Mouse (Mus musculus) urinary bladder, adult 18-20 months (tissue): ENCODE measurements around the gene C2cd2.
"Not testable (repeated sequence)": the region's sequence is repeated elsewhere in the genome, so short reads cannot be mapped to it uniquely, and the experiment has no call there.

Source experiments
- DNase-seq, 2 experiments: peaks; one replicate each; pipeline ENCODE4 v3.0.0; 2022; ENCODE audit warnings: low spot score in 2 of 2, mixed read lengths in 2 of 2

The C2cd2 gene

DNA sequence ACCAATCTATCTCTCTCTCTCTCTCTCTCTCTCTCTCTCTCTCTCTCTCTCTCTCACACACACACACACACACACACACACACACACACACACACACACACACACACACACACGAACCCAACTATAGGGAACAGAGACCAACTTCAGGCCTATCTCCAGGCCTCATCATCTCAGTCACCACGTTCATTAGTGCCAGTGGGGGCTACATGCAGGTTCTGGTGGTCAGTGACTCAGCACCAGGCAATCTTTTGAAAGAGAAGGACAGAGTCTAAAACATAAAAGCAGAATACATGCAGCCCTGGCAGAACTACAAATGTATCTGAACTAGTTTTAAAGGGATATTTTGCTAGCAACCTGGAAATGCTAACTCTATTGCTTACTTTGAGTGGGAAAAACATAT is 15.4 kb downstream of the C2cd2 start:
- DNase-seq = not testable (repeated sequence)

DNA sequence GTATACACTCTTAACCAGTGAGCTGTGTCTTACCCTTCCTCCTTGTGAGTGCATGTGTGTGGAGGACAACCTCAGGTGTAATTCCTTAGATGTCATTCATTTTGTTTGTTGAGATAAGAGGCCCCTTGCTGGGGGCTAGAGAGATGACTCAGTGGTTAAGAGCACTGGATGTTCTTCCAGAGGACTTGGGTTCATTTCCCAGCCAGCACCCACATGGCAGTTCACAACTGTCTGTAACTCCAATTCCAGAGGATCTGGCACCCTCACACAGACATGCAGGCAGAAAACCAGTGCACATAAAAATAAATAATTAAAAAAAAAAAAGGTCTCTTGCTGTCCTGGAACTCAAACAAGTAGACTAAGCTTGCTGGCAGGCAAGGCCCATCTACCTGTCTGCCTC is 20.6 kb downstream of the C2cd2 start:
- no peak for DNase-seq

DNA sequence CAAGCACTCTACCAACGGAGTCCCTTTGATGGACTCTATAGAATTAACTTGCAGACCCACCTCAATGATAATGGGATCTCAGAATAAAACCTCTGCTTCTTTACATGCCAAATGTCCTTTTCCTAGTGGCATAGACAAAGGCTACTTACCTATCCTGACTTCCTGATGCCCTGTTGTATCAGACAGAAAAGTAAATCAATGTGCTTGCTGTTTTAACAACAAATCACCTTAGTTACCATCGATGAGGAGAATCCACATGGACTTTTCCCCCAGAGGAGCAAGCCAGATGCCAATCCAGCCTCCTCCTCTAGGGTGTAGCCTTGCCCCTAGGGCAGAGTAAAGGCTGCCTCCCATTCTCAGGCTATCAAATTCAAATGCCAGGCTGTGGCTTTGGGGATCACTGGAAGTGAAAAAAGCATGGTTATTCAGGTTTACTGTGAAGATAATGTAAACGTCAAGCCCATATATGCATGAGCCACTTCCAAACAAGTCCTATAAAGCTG is 21.9 kb downstream of the C2cd2 start:
- no peak for DNase-seq

DNA sequence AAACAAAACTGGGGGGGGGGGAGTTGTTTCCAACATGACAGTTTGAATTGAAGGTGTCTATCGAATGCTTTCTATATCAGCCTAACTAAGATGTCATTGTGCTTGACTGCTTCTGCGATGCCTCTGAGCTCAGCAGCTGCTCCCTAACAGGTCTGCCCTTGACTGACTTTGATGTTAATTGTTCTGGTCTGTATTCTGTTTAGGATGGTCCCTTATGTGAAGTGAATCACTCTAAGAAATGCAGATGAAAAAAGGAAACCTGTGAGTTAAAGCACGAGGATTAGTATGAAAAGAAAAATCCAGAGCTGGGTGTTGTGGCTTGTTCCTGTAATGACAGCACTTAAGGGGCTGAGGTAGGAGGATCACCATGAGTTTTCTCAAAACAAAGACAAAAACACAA is 26.6 kb downstream of the C2cd2 start:
- DNase-seq = no peak

DNA sequence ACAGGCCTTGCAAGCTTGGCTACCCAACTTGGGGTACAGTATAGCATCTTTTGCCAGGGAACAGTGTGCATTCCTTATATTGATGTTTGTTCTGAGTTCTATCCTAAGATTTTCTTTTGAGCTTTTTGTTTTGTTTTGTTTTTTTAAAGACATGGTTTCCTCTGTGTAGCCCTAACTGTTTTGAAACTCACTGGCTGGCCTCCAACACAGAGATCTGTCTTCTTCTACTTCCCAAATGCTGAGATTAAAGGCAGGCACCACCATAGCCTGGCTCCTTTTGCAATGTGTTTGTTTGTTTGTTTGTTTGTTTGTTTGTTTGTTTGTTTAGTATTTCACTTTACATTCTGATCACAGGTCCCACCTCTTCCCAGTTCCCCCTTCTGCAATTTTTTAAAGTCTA is 32.2 kb downstream of the C2cd2 start:
- peak in 1 of 2 experiments; percentile 13 for DNase-seq

DNA sequence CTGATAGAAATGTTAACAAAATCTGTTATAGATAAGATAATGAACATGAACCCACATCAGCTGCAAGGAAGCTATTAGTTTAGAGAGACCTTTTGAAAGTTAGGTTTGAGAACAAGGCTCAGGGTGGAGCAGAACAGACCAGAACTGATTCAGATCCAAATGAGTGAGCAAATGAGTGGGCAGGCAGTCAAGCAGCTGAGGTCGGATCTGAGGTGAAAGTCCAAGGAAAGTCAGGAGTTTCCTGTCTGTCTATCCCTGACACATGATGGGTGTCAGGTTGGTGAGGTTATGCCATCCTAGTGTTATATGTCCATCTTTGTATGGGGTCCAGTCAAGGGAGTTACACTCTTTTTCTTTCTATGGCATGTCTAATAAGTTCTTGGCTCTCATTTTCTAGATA is 32.9 kb downstream of the C2cd2 start:
- DNase-seq = peak in 1 of 2 experiments; percentile 37

DNA sequence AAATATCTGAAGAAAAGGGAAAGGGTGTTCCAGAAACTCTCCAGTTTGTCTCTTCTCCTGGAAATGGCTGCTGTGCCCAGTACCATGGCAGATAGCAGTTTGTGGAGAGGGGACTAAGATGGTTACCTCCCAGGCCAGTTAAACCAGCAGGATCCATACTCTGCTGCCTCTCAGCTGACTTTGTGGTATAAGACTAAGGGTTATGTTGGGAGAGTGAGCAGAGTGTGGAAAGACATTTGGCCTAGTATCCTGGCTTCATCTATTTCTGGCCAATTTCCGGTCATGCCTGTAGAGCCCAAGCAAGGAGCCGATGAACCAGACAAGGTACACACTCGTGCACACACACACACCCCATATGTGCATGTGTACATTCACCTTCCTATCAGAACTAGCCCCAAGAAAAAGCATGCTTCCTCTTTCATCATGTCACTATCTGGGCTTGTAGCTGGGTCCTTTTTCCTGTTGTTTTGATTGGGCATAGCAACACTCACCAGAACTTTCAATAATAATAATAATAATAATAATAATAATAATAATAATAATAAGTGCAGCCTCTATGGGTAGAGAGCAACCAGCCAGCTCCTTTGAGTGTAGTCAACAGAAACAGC is 35.0 kb downstream of the C2cd2 start:
- DNase-seq = no peak

DNA sequence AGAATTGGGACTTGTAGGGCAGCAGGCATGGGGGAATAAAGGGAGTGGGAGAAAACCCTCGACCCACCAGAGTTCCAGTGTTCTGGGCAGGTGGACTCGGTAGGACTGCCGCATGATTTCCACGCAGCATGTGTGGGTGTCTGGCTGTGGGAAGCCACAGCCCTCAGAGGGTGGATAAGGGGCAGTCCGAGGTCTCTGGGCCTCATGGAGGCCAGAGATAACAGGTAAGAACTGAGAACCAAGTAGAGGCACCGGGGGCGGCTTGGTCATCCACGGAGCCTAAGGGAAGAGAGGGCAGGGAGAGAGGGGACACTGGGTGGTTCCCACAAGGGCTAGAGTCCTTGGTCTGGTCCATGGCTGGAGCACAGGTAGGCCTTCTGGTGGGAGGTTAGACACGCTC is 36.0 kb downstream of the C2cd2 start:
- no peak for DNase-seq

DNA sequence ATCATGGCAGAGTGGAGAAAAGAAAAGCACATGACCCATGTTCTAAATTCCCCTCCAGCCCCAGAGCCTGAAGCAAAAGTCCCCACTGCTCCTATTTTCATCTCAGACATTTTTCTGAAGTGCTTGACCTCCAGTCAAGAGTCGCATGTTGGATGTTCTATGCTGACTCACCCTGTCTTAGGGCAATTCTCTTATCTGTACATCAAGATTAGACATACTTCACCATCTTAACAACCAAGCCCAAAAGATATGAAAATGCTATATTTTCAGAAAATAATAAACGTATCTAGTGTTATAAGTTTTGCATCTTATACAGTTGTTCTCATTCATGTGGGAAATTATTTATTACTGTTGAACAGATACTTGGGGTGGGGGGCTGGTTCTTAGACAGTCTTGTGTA is 36.6 kb downstream of the C2cd2 start:
- DNase-seq = no peak

DNA sequence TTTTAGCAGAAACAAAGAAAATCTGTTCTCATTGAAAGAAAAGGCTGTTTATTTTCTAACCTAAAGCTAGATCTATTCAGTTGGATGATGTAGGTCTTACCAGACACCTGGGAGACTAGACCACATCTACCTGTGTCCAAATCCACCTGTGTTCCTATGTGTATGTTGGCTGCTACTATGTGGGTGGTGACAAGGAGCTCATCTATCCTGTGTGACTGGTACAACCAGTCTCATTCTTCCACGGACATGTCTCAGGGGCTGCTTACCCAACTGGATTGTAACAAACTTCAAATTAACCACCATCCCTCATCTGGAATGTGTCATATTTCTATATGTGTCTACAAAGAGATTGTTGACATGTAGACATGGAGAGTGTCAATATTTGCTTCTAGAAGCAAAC is 38.7 kb downstream of the C2cd2 start:
- no peak for DNase-seq

DNA sequence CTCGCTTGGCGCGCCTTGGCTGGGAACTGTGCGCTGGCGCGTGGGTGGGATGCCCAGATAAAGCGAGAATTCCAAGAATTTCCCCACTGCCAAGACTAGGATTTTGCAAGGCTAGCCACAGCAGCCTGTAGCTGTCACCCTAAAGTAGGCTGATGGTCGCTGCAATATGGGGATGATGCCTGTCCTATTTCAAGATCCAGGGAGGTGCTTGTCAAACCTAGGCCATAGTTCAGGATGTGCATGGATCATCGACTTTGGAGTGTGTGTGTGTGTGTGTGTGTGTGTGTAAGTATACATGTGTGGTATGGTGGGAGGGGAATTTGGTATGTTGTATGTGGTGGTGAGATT is 39.6 kb downstream of the C2cd2 start:
- DNase-seq = no peak

DNA sequence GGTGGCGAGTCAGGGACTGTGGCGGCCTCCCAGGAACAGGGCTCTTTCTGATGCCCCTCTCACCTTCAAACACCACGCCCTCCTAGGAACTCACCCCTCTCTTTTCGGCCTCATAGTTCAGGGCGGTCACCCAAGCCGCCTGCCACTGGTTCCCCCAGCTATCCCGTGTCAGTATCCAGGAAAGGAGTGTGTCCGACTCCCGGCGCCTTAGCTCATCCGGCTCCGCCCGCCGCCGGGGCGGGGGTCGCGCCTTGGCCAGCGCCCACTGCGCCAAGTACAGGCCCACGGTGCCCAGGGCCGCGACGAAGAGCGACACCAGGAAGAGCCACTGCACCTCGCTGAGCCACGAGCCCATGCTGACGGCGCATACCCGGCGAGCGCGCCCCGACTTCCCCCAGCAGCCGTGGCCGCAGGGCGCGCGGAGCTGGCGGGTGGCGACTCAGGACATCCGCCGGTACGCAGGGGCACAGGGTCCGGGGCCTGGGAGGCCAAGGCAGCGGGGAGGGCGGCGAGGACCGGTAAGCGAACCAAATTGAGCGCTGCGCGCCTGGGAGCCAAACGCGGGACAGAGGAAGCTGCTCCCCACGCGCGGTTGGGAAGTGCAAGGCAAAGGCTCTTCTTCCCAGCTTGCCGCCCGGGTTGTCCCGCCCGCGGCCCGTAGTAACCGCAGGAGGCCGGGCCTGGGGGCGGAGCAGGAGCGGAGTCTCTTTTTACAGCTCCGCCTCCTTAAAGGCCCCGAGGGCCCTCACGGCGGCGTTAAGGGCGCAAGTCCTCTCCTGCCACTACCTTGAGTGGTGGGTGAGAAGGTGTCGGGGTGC is 40.2 kb downstream of the C2cd2 start:
- peak; percentile 87 to 90 for DNase-seq

DNA sequence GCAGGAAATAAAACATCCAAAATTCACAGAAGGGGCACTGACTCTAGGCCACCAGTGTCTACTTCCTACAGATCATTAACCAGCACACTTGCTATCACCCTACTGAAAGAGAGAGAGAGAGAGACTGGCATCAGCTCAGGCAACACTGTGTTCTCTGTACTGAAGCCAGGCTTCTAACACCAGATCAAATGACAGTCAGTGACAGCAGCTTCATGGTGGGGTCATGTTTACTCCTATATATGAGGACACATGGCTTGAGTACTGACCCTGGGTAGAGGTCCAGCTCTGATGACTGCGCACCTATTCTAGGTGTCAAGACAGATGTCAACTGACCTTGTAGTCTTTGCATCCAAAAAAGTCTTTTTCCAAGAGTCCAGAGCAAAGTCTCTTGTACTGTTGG is 41.8 kb downstream of the C2cd2 start:
- DNase-seq = no peak

DNA sequence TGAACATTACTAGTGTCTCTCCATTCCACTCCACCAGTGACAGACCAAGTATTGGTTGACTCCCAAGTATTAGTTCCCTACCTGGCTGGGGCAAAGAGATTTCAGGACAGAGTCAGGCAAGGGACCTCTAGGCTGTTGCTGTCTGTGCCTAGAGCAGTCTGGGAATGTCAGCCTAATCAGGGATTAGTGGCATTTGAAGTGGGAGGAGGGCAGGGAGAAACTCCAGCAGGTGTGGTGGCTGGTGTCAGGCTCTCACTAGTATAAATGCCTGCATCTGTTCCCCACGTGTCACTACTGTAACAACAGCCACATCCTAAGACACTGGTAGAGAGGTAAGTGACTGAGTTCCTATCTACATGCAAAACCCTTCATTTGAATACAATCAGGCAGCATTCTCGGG is 42.6 kb downstream of the C2cd2 start:
- no peak for DNase-seq

DNA sequence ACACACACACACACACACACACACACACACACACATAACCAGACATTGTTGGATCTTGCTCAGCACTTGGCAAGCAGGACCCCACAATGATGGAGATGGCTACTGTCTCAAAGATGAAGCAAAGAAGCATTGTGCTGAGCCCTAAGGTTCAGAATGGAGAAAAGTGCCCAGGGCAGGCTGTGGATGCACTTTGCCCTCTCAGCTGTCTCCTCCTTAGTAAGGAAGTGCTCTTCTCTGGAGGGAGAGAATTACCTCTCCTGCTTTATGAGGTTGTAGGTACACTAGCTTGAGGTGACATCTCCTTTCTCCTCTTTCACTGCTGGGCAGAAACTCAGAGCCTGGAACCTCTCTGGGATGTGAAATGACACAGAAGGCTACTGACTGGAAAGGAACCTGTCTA is 49.5 kb downstream of the C2cd2 start:
- no peak for DNase-seq

DNA sequence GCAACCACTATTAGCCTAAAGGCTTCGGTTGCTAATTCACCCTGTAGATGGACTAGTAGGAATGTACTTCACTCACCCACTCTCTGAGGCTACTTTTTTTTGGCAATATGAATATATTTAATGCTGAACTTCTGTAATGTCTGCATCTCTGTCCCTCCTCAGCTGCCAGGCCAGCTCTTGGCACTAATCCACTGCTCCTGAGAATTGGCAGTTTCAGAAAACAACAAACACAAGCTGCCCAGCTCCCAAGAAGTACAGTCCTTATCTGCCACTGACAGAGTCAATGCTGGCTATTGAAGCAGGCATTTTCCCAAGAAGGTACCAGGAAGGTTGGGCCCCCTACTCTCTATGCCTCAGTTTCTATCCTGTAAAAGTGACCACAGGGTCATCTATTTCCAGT is 53.0 kb downstream of the C2cd2 start:
- no peak for DNase-seq

DNA sequence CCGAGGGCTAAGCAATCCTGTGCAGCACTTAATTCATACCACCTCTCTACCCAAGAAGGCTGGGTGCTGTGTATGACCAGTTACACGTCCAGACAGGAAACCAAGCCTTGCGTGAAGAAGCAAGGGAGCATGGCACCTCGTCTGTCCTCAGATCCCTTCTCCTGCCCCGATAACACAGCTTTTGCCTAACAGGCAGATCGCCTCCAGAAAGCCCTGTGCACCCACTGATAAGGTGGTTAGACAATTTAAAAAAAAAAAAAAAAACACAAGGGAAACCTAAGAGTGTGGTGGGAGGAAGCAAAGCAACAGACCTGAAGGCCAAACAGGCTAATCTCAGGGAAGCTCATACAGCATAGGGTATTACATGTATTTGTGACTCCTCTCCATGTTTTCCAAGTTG is 54.9 kb downstream of the C2cd2 start:
- no peak for DNase-seq

DNA sequence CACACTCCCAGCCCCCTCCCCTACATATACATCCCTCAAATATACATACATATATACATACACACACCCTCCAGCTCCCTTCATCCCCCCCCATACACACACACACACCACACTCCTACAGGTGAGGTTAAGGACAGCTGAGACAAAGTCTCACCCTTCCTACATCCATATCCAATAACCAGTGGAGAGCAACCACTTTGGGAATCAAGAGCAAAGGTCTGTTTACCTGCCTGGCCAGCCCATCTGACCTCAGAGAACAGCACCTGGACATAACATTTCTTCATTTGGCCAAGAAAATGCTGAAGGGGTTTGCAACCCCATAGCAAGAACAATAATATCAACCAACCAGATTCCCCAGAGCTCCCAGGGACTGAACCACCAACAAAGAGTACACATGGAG is 56.1 kb downstream of the C2cd2 start:
- no peak for DNase-seq

DNA sequence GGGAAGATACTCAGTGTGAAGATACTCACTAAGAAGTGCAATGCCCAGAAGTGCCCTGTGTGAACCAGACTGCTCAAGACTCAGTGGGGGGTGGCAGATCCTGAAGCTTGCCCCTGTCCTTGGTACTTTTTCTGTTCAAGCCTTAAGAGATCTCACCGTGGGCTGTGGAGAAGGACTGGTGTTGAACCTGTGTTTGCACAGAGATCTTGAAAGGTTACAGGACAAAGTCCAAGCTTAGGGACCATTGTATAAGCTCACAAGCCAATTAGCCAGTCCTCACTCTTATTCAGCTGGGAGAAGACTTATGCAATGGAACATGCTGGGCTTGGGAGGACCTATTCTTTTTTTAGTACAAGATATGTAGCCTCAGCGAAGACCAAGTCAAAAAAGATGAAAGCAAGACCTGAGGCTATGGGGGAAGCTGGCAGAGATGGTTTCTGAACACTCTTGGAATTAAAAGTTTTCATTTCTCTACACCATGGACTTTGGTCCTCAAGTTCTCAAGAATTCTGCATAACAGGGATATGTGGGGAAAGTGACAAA is 56.9 kb downstream of the C2cd2 start:
- no peak for DNase-seq

DNA sequence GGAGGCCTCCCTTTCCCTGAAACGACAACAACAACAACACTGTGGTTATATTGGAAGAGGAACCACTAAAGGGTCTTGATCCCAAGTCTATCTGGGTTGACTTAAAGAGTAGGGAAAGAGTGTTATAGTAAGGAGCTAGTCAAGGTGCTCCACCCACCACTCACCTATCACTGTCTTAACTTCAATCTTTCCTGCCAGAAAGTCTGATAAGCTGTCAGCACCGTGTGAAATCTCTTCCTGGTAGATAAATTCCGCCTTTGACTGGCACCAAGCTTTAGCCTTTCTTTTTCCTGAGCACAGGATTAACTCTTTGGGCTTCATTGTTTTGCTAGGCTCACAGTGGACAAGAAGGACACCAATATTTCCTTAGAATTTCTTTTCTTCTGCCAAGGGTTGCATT is 58.4 kb downstream of the C2cd2 start:
- no peak for DNase-seq

DNA sequence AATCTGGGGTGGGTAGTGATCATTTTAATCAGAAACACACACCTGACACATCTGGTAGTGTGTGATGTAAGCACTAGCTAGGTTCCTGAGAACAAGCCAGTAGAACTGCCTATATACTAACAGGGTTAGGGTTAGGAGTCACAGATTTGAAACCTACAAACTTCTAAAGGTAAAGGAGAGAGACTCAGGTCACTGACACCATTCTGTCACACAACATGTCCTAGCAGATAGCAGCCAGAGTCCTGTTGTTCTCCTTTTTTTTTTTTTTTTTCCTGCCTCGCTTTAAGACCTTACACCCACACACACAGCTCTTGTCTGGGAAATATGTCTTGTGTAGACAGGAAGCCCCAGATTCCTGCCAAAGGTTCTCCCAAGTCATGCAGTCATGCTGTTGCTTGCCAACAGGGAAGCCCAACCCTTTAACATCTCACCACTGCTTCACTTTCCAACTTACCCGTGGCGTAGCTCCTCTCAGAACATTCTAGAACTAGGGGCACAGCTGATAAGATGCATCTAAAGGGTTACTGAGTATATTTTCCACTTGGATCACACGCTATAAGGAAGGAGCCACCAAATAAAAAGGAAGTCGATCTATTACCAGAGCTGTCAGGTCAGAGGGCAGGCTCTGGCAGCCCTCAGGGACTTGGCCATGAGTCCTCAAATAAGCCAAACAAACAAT is 64.9 kb downstream of the C2cd2 start:
- peak; percentile 18 to 74 for DNase-seq

DNA sequence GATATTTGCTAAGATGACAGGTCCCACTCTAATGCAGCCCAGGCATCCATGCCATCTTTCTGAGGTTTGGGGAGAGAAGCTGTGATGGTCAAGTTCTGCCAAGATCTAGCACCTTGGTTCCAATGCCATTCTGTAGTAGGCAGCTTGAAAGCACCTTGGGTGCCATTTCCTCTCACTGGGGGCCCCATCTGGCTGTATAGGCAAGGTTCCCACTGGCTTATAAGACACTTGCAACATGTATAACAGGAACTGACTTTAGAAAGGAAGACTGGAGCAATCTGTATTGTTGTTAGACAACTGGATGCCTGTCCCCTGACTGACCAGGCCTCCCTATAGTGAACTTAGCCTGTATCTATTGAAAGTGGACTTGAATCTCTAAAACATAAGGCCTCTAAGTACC is 74.6 kb downstream of the C2cd2 start:
- DNase-seq = no peak

DNA sequence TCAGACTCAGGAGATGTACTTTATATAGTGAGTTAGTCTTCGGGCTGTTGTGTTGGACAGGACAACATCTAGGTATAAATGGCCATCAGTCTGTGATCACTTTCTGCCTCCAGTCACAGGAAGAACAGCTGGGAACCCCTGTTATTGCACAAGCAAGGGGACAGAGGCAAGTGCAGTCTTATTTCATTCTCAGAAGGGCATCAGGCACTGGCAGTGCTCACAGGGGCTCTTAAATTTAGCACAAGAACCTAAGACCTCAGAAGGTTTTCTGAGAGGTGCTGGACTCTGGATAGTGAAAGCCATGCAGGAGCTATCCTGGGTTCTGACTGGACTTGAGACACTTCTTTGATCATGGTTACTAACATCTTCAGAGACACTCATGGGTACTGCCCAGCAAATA is 78.7 kb downstream of the C2cd2 start:
- DNase-seq = no peak
